8 mouse cellular contexts compared by ENCODE assay signal in the genomic region with DNA sequence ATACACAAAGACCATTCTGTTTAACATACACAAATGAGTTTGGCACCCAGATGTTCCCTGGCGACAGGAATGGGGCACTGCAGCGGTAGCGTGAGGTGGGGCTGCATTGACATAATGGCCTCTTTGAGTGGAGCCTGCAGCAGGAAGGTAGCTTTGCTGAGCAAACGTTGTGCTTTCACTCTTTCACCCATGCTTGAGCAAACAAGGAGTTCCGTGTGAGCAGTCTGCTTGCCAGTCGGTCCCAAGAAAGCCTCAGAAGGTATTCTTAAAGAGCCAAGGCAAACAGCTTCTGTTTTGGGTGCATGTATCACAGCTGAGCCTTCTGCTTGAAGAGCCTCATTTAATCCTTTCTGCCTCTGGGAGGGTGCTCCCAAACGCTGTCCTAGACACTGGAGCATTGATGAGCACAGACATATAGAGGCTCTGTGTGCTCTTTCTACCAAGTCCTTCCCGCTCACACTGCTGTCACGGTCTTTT.
DNase-seq lines count a peak whose midpoint lies in the region; ATAC-seq lines count a peak whose summit lies in the region.
"Had no signal": no experiment of that assay in that cellular context is flagged by ENCODE, and none has a peak within 500 bp of the region (broad histone marks: within the 10 kb centered on the region; RNA-seq: fewer than 3 reads in every experiment).

No protein-coding gene starts in this region.

- H3K4me1 ChIP-seq in forebrain, embryonic 15.5 days = no peaks in the 10 kb centered on the region; the same call in 1 of the 2 replicates
- no peaks in the 10 kb centered on the region for H3K4me1 ChIP-seq in limb, embryonic 15.5 days

- H3K27me3 ChIP-seq in forebrain, embryonic 15.5 days = no peaks in the 10 kb centered on the region
- H3K27me3 ChIP-seq in limb, embryonic 15.5 days = no peaks in the 10 kb centered on the region

- DNase-seq in right cerebral cortex, postnatal 4 days = peak; percentile 7
- DNase-seq in right cerebral cortex, postnatal 14 days = no peak
- no peak for DNase-seq in thymus, postnatal 36 days
- DNase-seq in adrenal gland, postnatal 4 days (ENCODE audit: low spot score in 2 of 2) = no peak

- no peak overlapping the region for H3K9ac ChIP-seq in forebrain, embryonic 15.5 days (replicated peaks)
- H3K9ac ChIP-seq in limb, embryonic 15.5 days = no peak overlapping the region

- H3K36me3 ChIP-seq in forebrain, embryonic 15.5 days = no peaks in the 10 kb centered on the region
- no peaks in the 10 kb centered on the region for H3K36me3 ChIP-seq in limb, embryonic 15.5 days

- H3K9me3 ChIP-seq in forebrain, embryonic 15.5 days = no peaks in the 10 kb centered on the region
- no peaks in the 10 kb centered on the region for H3K9me3 ChIP-seq in limb, embryonic 15.5 days

- no peak overlapping the region for H3K4me2 ChIP-seq in forebrain, embryonic 15.5 days (replicated peaks)
- H3K4me2 ChIP-seq in limb, embryonic 15.5 days = no peak overlapping the region

- peak; percentile 35; the same call in 1 of the 2 replicates for ATAC-seq in forebrain, embryonic 15.5 days (replicated peaks)
- ATAC-seq in limb, embryonic 15.5 days (ENCODE audit: insufficient number of reproducible peaks, low FRiP score, low TSS enrichment, low read depth) = peak; percentile 84
- no peak for ATAC-seq in inflammation-experienced regulatory T-cells, adult 6 months

- WGBS in forebrain, embryonic 15.5 days = 40% methylated on average over 9 of the region's 9 CpGs
- WGBS in limb, embryonic 15.5 days = 58% methylated on average over 9 of the region's 9 CpGs

- no peak overlapping the region for H3K27ac ChIP-seq in forebrain, embryonic 15.5 days (replicated peaks)
- peak overlapping the region; percentile 52; the same call in 1 of the 2 replicates for H3K27ac ChIP-seq in limb, embryonic 15.5 days
- H3K27ac ChIP-seq: macrophage had no signal

- H3K4me3 ChIP-seq in forebrain, embryonic 15.5 days = no peak overlapping the region
- no peak overlapping the region for H3K4me3 ChIP-seq in limb, embryonic 15.5 days
